Mouse (Mus musculus) limb, embryonic 12.5 days (tissue): Measurements from ENCODE around the gene Gabrg3. TPM values are rescaled to one million over a fixed set of nuclear protein-coding genes. Genes with fewer than 3 reads are reported as not detected.

Source experiments
- ATAC-seq: fragments of 200-750 bp; cut with Nextera tagmentation; 2 replicates; pipeline ENCODE4 v1.8.0; 2017; ENCODE audit warnings: low read depth, moderate TSS enrichment; ENCODE audit not compliant: insufficient number of reproducible peaks, insufficient read depth, low FRiP score, low TSS enrichment
- H3K27ac ChIP-seq: fragments of 300-500 bp; sonication (generic); 2 replicates; pipeline ENCODE4 v1.5.1; 2016; ENCODE audit warnings: mild to moderate bottlenecking, moderate library complexity
- H3K27me3 ChIP-seq: fragments of 300-500 bp; sonication (generic); 2 replicates; pipeline ENCODE4 v1.6.1; 2016; ENCODE audit warnings: mild to moderate bottlenecking, moderate library complexity
- H3K36me3 ChIP-seq: fragments of 300-500 bp; sonication (generic); 2 replicates; pipeline ENCODE4 v1.6.1; 2016; ENCODE audit warnings: mild to moderate bottlenecking, moderate library complexity
- H3K4me1 ChIP-seq: fragments of 300-500 bp; sonication (generic); replicated peaks from 2 replicates; pipeline ENCODE4 v1.6.1; 2016
- H3K4me2 ChIP-seq: fragments of 300-500 bp; sonication (generic); 2 replicates; pipeline ENCODE4 v1.6.1; 2016; ENCODE audit warnings: mild to moderate bottlenecking, moderate library complexity
- H3K4me3 ChIP-seq: fragments of 300-500 bp; sonication (generic); replicated peaks from 2 replicates; pipeline ENCODE4 v1.5.1; 2016; ENCODE audit warnings: mild to moderate bottlenecking
- H3K9ac ChIP-seq: fragments of 300-500 bp; sonication (generic); replicated peaks from 2 replicates; pipeline ENCODE4 v1.6.1; 2016; ENCODE audit warnings: mild to moderate bottlenecking, moderate library complexity
- H3K9me3 ChIP-seq: fragments of 300-500 bp; sonication (generic); 2 replicates; pipeline ENCODE4 v1.6.1; 2016; ENCODE audit warnings: mild to moderate bottlenecking, moderate library complexity
- WGBS: fragments of 180-500 bp; shearing (Covaris S2); methylation state at CpG from one replicate; pipeline ENCODE4 v1.1.7; 2016; 5-methylcytosine and 5-hydroxymethylcytosine counted together
- polyA plus RNA-seq: library from polyadenylated mRNA; unstranded; fragments of >200 nt; fragmentation: Nextera tagmentation; extraction: Ambion mirVana; gene quantifications from 2 replicates; pipeline ENCODE4 v1.2.1, GENCODE M21; 2016

Gene Gabrg3
- 0.28 and 0.42 TPM in 2 replicates for polyA plus RNA-seq

- WGBS = 1% methylated on average over 66 of the region's 71 CpGs
- Histone ChIP-seq H3K9ac (0 out of 2 replicates have a peak within 1 kb of the TSS, but pooled peaks have one; percentile 34), H3K9me3 (no peaks in the 10 kb centered on the region), H3K4me3 (peak within 1 kb of the TSS; percentile 57), H3K27ac (no peak within 1 kb of the TSS), H3K36me3 (no peaks in the 10 kb centered on the region), H3K27me3 (peaks cover 39% of the 10 kb centered on the region), H3K4me2 (peak within 1 kb of the TSS; percentile 94), H3K4me1 (peaks cover 10% of the 10 kb centered on the region)
- peak; percentile 69; the same call in 1 of the 2 replicates for ATAC-seq
These were observed at the start of gene Gabrg3 for GRCm38 (mm10) chr7:57386517-57387340. TSS of gene Gabrg3 (minus strand) at chr7:57387188.

- H3K9me3 ChIP-seq = no peaks in the 10 kb centered on the region
- no peaks in the 10 kb centered on the region for H3K36me3 ChIP-seq
- no peaks in the 10 kb centered on the region for H3K4me1 ChIP-seq
- no peaks in the 10 kb centered on the region for H3K27me3 ChIP-seq
- no peak for ATAC-seq
- no peak overlapping the region for H3K4me3 ChIP-seq
- no peak overlapping the region for H3K9ac ChIP-seq
- WGBS = 83% methylated on average over 1 of the region's 1 CpGs
- no peak overlapping the region for H3K27ac ChIP-seq
- no peak overlapping the region for H3K4me2 ChIP-seq
These were observed 35.7 kb upstream of the Gabrg3 start for GRCm38 (mm10) chr7:57422675-57423074.

GRCm38 (mm10) chr7:57421044-57421443 is 34.1 kb upstream of the Gabrg3 start:
- ATAC-seq = no peak
- H3K36me3 ChIP-seq = no peaks in the 10 kb centered on the region
- no peaks in the 10 kb centered on the region for H3K9me3 ChIP-seq
- H3K4me2 ChIP-seq = no peak overlapping the region
- no peak overlapping the region for H3K9ac ChIP-seq
- no peaks in the 10 kb centered on the region for H3K27me3 ChIP-seq
- no peaks in the 10 kb centered on the region for H3K4me1 ChIP-seq
- H3K4me3 ChIP-seq = no peak overlapping the region
- 87% methylated on average over 1 of the region's 1 CpGs for WGBS
- H3K27ac ChIP-seq = no peak overlapping the region

GRCm38 (mm10) chr7:57419392-57419791 is 32.4 kb upstream of the Gabrg3 start, which contains the start of gene Gabrb3:
TSS of gene Gabrb3 (plus strand) at chr7:57419692.
- Histone ChIP-seq H3K27ac (no peak within 1 kb of the TSS), H3K4me2 (no peak within 1 kb of the TSS), H3K9ac (no peak within 1 kb of the TSS), H3K4me1 (no peaks in the 10 kb centered on the region), H3K27me3 (no peaks in the 10 kb centered on the region), H3K4me3 (no peak within 1 kb of the TSS), H3K9me3 (no peaks in the 10 kb centered on the region), H3K36me3 (no peaks in the 10 kb centered on the region)
- ATAC-seq = no peak
- 91% methylated on average over 2 of the region's 2 CpGs for WGBS

- Histone ChIP-seq H3K4me1 (no peaks in the 10 kb centered on the region), H3K36me3 (no peaks in the 10 kb centered on the region), H3K4me3 (no peak overlapping the region), H3K9me3 (no peaks in the 10 kb centered on the region), H3K4me2 (no peak overlapping the region), H3K27ac (no peak overlapping the region), H3K9ac (no peak overlapping the region), H3K27me3 (no peaks in the 10 kb centered on the region)
- WGBS = 45% methylated on average over 1 of the region's 1 CpGs
- ATAC-seq = no peak
These were observed 25.9 kb upstream of the Gabrg3 start for GRCm38 (mm10) chr7:57412896-57413295.

- Histone ChIP-seq H3K27me3 (no peaks in the 10 kb centered on the region), H3K4me2 (no peak overlapping the region), H3K4me3 (no peak overlapping the region), H3K27ac (no peak overlapping the region), H3K4me1 (no peaks in the 10 kb centered on the region), H3K9me3 (no peaks in the 10 kb centered on the region), H3K9ac (no peak overlapping the region), H3K36me3 (no peaks in the 10 kb centered on the region)
- WGBS = 93% methylated on average over 4 of the region's 4 CpGs
- no peak for ATAC-seq
These were observed 24.2 kb upstream of the Gabrg3 start for GRCm38 (mm10) chr7:57411163-57411562.

- H3K36me3 ChIP-seq = no peaks in the 10 kb centered on the region
- no peak overlapping the region for H3K4me3 ChIP-seq
- H3K4me2 ChIP-seq = no peak overlapping the region
- H3K27me3 ChIP-seq = no peaks in the 10 kb centered on the region
- no peak for ATAC-seq
- WGBS = 79% methylated on average over 4 of the region's 4 CpGs
- no peaks in the 10 kb centered on the region for H3K4me1 ChIP-seq
- H3K27ac ChIP-seq = no peak overlapping the region
- no peaks in the 10 kb centered on the region for H3K9me3 ChIP-seq
- no peak overlapping the region for H3K9ac ChIP-seq
These were observed 6.6 kb upstream of the Gabrg3 start for GRCm38 (mm10) chr7:57393551-57393950.

- no peak for ATAC-seq
- peaks cover 10% of the 10 kb centered on the region for H3K4me1 ChIP-seq
- no peaks in the 10 kb centered on the region for H3K9me3 ChIP-seq
- no peaks in the 10 kb centered on the region for H3K36me3 ChIP-seq
- no peak overlapping the region for H3K4me2 ChIP-seq
- no peak overlapping the region for H3K9ac ChIP-seq
- peaks cover 32% of the 10 kb centered on the region for H3K27me3 ChIP-seq
- no peak overlapping the region for H3K4me3 ChIP-seq
- WGBS = 37% methylated on average over 4 of the region's 4 CpGs
- no peak overlapping the region for H3K27ac ChIP-seq
These were observed 3.1 kb upstream of the Gabrg3 start for GRCm38 (mm10) chr7:57390046-57390445.

- Histone ChIP-seq H3K9ac (0 out of 2 replicates have a peak overlapping the region, but pooled peaks have one; percentile 34), H3K4me2 (peak overlapping the region; percentile 94), H3K27me3 (peaks cover 39% of the 10 kb centered on the region), H3K4me1 (peaks cover 10% of the 10 kb centered on the region), H3K4me3 (peak overlapping the region; percentile 57), H3K36me3 (no peaks in the 10 kb centered on the region), H3K27ac (no peak overlapping the region), H3K9me3 (no peaks in the 10 kb centered on the region)
- ATAC-seq = 0 out of 2 replicates have a peak, but pooled peaks have one; percentile 7
- 26% methylated on average over 6 of the region's 6 CpGs for WGBS
These were observed 310 bp upstream of the Gabrg3 start for GRCm38 (mm10) chr7:57387341-57387654.

- Histone ChIP-seq H3K9me3 (no peaks in the 10 kb centered on the region), H3K9ac (no peak overlapping the region), H3K4me3 (no peak overlapping the region), H3K27ac (no peak overlapping the region), H3K27me3 (peaks cover 39% of the 10 kb centered on the region), H3K4me2 (no peak overlapping the region), H3K36me3 (no peaks in the 10 kb centered on the region), H3K4me1 (peaks cover 10% of the 10 kb centered on the region)
- no peak for ATAC-seq
- WGBS = 33% methylated on average over 4 of the region's 4 CpGs
These were observed 2.9 kb downstream of the Gabrg3 start for GRCm38 (mm10) chr7:57384112-57384511.

- Histone ChIP-seq H3K4me1 (no peaks in the 10 kb centered on the region), H3K9me3 (no peaks in the 10 kb centered on the region), H3K4me2 (no peak overlapping the region), H3K36me3 (no peaks in the 10 kb centered on the region), H3K4me3 (no peak overlapping the region), H3K27me3 (no peaks in the 10 kb centered on the region), H3K27ac (no peak overlapping the region), H3K9ac (no peak overlapping the region)
- WGBS = 82% methylated on average over 5 of the region's 5 CpGs
- ATAC-seq = no peak
These were observed 21.0 kb downstream of the Gabrg3 start for GRCm38 (mm10) chr7:57366013-57366390.
